Mouse (Mus musculus) forebrain, postnatal 0 days (tissue): ENCODE data around the gene Ptpn13. TPM values are rescaled to one million over a fixed set of nuclear protein-coding genes. Genes with fewer than 3 reads are reported as not detected.
A peak's percentile ranks its signal among the peaks of the same experiment; 100 is the strongest.

Experiments used
- ATAC-seq: fragments of 200-750 bp; cut with Nextera tagmentation; 2 replicates; pipeline ENCODE4 v1.8.0; 2017; ENCODE audit warnings: mild to moderate bottlenecking, moderate library complexity
- DNase-seq: peaks from one replicate; pipeline ENCODE4 v3.0.0-alpha.2; 2015
- H3K27ac ChIP-seq: fragments of 300-500 bp; sonication (generic); 2 replicates; pipeline ENCODE4 v1.5.1; 2014; ENCODE audit warnings: low read depth, mild to moderate bottlenecking, antibody characterized with exemption, low read length, moderate library complexity, mixed read lengths
- H3K27me3 ChIP-seq: fragments of 300-500 bp; sonication (generic); 2 replicates; pipeline ENCODE4 v1.6.1; 2014; ENCODE audit warnings: mild to moderate bottlenecking, low read length, mixed read lengths; ENCODE audit not compliant: insufficient read depth
- H3K36me3 ChIP-seq: fragments of 300-500 bp; sonication (generic); 2 replicates; pipeline ENCODE4 v1.6.1; 2014; ENCODE audit warnings: mild to moderate bottlenecking, moderate library complexity; ENCODE audit not compliant: insufficient read depth
- H3K4me1 ChIP-seq: fragments of 300-500 bp; sonication (generic); 2 replicates; pipeline ENCODE4 v1.6.1; 2014; ENCODE audit warnings: antibody characterized with exemption; ENCODE audit not compliant: insufficient read depth
- H3K4me2 ChIP-seq: fragments of 300-500 bp; sonication (generic); 2 replicates; pipeline ENCODE4 v1.6.1; 2014; ENCODE audit warnings: low read depth, mild to moderate bottlenecking, moderate library complexity
- H3K4me3 ChIP-seq: fragments of 300-500 bp; sonication (generic); 2 replicates; pipeline ENCODE4 v1.5.1; 2014; ENCODE audit warnings: low read depth, low read length, mixed read lengths
- H3K9ac ChIP-seq: fragments of 300-500 bp; sonication (generic); 2 replicates; pipeline ENCODE4 v1.6.1; 2014; ENCODE audit warnings: mild to moderate bottlenecking
- H3K9me3 ChIP-seq: fragments of 300-500 bp; sonication (generic); 2 replicates; pipeline ENCODE4 v1.6.1; 2016; ENCODE audit warnings: low read length
- CTCF ChIP-seq: sonication (generic); IDR thresholded peaks from 2 replicates; pipeline ENCODE4 v1.5.1; 2016; ENCODE audit warnings: antibody characterized with exemption, control low read depth, low read depth
- WGBS: fragments of 180-500 bp; shearing (Covaris S2); extraction: QIAGEN DNeasy Blood & Tissue Kit; methylation state at CpG from one replicate; pipeline ENCODE4 v1.1.7; 2014; 5-methylcytosine and 5-hydroxymethylcytosine counted together
- polyA plus RNA-seq: library from polyadenylated mRNA; unstranded; fragments of >200 nt; fragmentation: Nextera tagmentation; extraction: Ambion mirVana; gene quantifications from 2 replicates; pipeline ENCODE4 v1.2.1, GENCODE M21; 2015
- total RNA-seq: library from RNA; depleted of rRNA; stranded (reverse); fragments of >200 nt; gene quantifications from 2 replicates; pipeline ENCODE4 v1.2.3, GENCODE M21; 2014

The Ptpn13 gene
- total and polyA plus RNA-seq, 2 experiments from 2014 or later, result 1.8 to 16.2 TPM

DNA sequence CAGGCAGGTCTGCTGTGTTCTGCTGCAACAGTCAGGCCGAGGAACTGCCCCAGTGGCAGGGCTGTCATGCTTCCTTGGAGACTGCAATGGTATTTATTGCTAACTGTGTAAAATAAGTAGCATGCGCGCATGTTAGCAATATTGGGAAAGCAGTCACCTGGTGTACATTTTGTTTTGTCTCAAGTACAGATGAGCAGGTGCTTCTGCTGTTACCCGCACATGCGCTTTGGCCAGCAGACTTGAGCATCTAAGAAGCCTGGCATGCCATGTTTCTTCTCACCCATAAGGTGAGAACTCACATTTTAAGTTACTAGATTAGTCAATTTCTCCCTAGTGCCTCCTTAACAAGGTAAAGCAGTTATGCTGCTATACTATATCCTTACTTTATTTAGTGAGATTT, 72.1 kb downstream of the Ptpn13 start:
- H3K36me3 ChIP-seq, result no peaks in the 10 kb centered on the region
- ATAC-seq (peak; percentile 46), DNase-seq (peak; percentile 34)
- H3K4me3 ChIP-seq, result no peak overlapping the region
- no peaks in the 10 kb centered on the region for H3K27me3 ChIP-seq
- TF ChIP-seq CTCF, result no peak
- no peak overlapping the region for H3K4me2 ChIP-seq
- no peak overlapping the region for H3K9ac ChIP-seq
- no peak overlapping the region for H3K27ac ChIP-seq
- H3K4me1 ChIP-seq, result no peaks in the 10 kb centered on the region
- WGBS, result 62% methylated on average over 5 of the region's 5 CpGs
- no peaks in the 10 kb centered on the region for H3K9me3 ChIP-seq

- Histone ChIP-seq H3K4me3 (no peak overlapping the region), H3K27me3 (no peaks in the 10 kb centered on the region), H3K4me2 (no peak overlapping the region), H3K9ac (no peak overlapping the region), H3K27ac (no peak overlapping the region), H3K36me3 (no peaks in the 10 kb centered on the region), H3K4me1 (no peaks in the 10 kb centered on the region), H3K9me3 (no peaks in the 10 kb centered on the region)
- ATAC-seq (peak; percentile 89), DNase-seq (peak; percentile 62)
- no peak for TF ChIP-seq CTCF
- 59% methylated on average over 2 of the region's 2 CpGs for WGBS
Observed at GRCm38 (mm10) chr5:103497480-103497879, 72.5 kb downstream of the Ptpn13 start.

DNA sequence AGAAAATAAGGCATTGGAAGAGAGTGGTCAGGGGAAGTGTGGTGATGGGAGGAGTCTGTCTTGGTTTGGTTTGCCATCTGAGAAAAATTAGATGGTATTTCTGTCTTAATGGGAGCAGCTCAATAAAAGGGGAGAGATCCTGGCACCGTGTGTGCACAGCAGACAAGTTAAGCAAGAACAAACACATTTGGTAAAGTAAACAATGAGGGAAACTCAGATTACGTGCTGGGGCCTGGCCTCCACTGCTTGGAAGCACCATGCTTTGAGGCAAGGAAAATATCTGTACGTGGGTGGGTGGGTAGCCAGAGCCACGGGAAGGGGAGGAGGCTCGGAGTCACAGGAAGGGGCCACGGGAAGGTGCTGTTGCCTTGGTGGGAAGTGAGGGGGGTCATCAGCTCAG, 74.3 kb downstream of the Ptpn13 start:
- Histone ChIP-seq H3K27ac (no peak overlapping the region), H3K4me3 (no peak overlapping the region), H3K9me3 (no peaks in the 10 kb centered on the region), H3K4me1 (no peaks in the 10 kb centered on the region), H3K4me2 (no peak overlapping the region), H3K36me3 (no peaks in the 10 kb centered on the region), H3K9ac (no peak overlapping the region), H3K27me3 (no peaks in the 10 kb centered on the region)
- TF ChIP-seq CTCF, result no peak
- WGBS, result 43% methylated on average over 6 of the region's 6 CpGs
- no peak for ATAC-seq
- no peak for DNase-seq

- Histone ChIP-seq H3K27ac (no peak overlapping the region), H3K27me3 (no peaks in the 10 kb centered on the region), H3K36me3 (no peaks in the 10 kb centered on the region), H3K4me2 (no peak overlapping the region), H3K9me3 (no peaks in the 10 kb centered on the region), H3K9ac (no peak overlapping the region), H3K4me3 (no peak overlapping the region), H3K4me1 (no peaks in the 10 kb centered on the region)
- no peak for TF ChIP-seq CTCF
- DNase-seq (no peak), ATAC-seq (no peak)
- 95% methylated on average over 9 of the region's 9 CpGs for WGBS
Observed at GRCm38 (mm10) chr5:103501076-103501475, 76.1 kb downstream of the Ptpn13 start.

- no peaks in the 10 kb centered on the region for H3K36me3 ChIP-seq
- no peaks in the 10 kb centered on the region for H3K27me3 ChIP-seq
- no peak for DNase-seq
- H3K4me2 ChIP-seq, result no peak overlapping the region
- no peak for TF ChIP-seq CTCF
- no peaks in the 10 kb centered on the region for H3K9me3 ChIP-seq
- no peaks in the 10 kb centered on the region for H3K4me1 ChIP-seq
- WGBS, result 97% methylated on average over 6 of the region's 6 CpGs
- no peak for ATAC-seq
- H3K9ac ChIP-seq, result no peak overlapping the region
- no peak overlapping the region for H3K4me3 ChIP-seq
- H3K27ac ChIP-seq, result no peak overlapping the region
Observed at GRCm38 (mm10) chr5:103501839-103502238, 76.8 kb downstream of the Ptpn13 start.

GRCm38 (mm10) chr5:103513162-103513561, 88.2 kb downstream of the Ptpn13 start:
- no peaks in the 10 kb centered on the region for H3K36me3 ChIP-seq
- 79% methylated on average over 9 of the region's 9 CpGs for WGBS
- no peak for ATAC-seq
- H3K4me1 ChIP-seq, result no peaks in the 10 kb centered on the region
- no peak overlapping the region for H3K9ac ChIP-seq
- no peaks in the 10 kb centered on the region for H3K9me3 ChIP-seq
- H3K27ac ChIP-seq, result no peak overlapping the region
- TF ChIP-seq CTCF, result no peak
- H3K4me2 ChIP-seq, result no peak overlapping the region
- no peaks in the 10 kb centered on the region for H3K27me3 ChIP-seq
- DNase-seq, result no peak
- H3K4me3 ChIP-seq, result no peak overlapping the region

DNA sequence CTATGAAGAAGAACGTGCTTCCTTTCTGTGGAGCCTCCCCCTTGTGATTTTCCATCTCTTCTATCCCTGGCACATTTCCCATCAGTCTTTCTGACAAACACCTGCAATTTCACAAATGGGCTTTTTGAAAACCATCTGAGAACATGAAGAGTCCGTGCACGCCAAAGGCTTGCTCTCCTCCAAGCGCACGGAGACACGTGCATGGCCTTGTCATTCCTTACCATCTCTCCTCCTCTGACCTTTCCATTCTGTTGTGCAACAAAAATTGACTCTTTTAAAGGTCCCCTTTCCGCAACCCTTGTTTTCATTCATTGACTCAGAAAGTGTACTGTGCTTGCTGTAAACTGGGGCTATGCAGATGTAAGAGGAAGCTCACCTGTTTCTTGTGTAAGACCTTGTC, 89.4 kb downstream of the Ptpn13 start:
- no peaks in the 10 kb centered on the region for H3K4me1 ChIP-seq
- no peak overlapping the region for H3K9ac ChIP-seq
- no peak overlapping the region for H3K4me2 ChIP-seq
- WGBS, result 82% methylated on average over 7 of the region's 7 CpGs
- DNase-seq (no peak), ATAC-seq (no peak)
- H3K4me3 ChIP-seq, result no peak overlapping the region
- no peak for TF ChIP-seq CTCF
- no peaks in the 10 kb centered on the region for H3K9me3 ChIP-seq
- no peaks in the 10 kb centered on the region for H3K27me3 ChIP-seq
- H3K27ac ChIP-seq, result no peak overlapping the region
- H3K36me3 ChIP-seq, result no peaks in the 10 kb centered on the region

GRCm38 (mm10) chr5:103515876-103516275, 90.9 kb downstream of the Ptpn13 start:
- Histone ChIP-seq H3K4me3 (no peak overlapping the region), H3K27ac (no peak overlapping the region), H3K4me2 (no peak overlapping the region), H3K9me3 (no peaks in the 10 kb centered on the region), H3K27me3 (no peaks in the 10 kb centered on the region), H3K4me1 (no peaks in the 10 kb centered on the region), H3K9ac (no peak overlapping the region), H3K36me3 (no peaks in the 10 kb centered on the region)
- WGBS, result 68% methylated on average over 4 of the region's 4 CpGs
- DNase-seq (no peak), ATAC-seq (no peak)
- TF ChIP-seq CTCF, result no peak
